Mouse (Mus musculus) retina, embryonic 14.5 days (tissue): Measurements from ENCODE around the gene Kcnma1.

Experiments
- DNase-seq: peaks from one replicate; pipeline ENCODE4 v3.0.0-alpha.2; 2015; ENCODE audit warnings: low spot score

Kcnma1 gene

DNA sequence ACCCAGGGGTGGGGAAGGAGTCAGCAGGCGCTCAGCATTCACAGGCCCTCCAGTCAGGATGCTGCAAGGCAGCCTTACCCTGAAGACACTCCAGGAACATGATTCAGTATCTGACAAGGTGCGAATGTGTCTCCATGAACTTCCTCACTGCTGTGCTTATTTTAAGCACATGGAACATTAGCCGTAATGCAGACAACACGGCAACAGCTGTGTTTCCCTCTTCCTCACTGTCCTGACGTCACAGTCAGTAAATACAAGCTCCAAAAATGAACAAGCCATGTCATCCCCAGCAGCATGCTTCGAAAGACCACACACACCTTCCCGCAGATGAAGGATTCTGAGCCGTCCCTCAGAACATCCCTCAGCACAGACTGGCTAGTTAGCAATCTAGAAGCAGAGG is 47.8 kb downstream of the Kcnma1 start:
- DNase-seq, result no peak

DNA sequence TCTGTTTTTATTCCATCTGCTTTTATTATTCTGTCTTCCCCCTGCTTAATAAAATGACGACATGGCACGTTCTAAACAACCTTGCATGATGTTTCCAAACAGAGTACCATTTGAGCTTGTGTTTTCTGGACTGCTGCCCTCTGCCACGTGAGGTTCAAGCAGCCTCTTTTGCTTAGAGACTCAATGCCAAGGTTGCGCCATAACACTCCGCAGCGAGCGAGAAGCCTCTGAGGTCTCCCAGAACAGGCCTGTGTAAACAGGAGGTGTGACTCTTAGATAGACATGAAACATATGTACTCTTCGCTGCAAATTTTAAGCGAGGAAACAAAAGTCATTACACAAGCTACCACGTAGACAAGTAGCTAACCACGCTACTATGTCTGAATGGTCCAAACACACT is 55.2 kb downstream of the Kcnma1 start:
- DNase-seq, result no peak

DNA sequence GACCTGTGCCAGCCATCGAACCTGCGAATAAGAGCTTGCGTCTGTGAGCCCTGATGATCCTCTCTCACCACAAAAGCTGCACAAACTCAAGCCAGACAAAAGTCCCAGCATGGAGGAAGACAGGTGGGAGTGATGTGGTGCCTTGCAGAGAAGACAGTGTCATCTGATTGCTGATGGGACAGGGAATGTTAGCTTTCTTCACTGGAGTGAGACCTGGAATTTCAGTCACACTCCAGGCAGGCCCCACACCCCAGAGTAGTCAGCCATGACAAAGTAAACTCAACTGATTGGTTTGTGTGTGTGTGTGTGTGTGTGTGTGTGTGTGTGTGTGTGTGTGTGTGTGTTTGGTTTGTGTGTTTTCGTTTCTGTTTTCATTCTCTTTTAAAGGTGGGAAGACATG is 57.0 kb downstream of the Kcnma1 start:
- DNase-seq, result no peak

DNA sequence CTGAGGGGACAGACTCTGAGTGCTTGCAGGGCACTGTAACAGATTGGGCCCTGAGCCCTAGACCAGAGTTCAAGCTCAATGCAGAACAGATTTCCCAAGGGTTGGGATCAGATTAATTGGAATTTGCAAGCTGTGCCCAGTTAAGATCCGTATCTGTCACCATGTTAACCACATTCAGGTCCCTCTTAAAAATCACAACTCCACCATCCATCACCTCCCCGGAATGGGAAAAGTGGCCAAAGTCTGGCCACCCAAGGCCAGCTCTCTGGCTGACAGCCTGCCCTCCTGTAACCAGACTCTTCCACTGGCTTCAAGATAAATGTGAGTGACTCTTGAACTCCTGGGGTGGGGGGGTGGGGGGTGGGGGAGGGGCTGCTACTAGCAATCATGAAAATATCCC is 70.4 kb downstream of the Kcnma1 start:
- DNase-seq, result no peak

DNA sequence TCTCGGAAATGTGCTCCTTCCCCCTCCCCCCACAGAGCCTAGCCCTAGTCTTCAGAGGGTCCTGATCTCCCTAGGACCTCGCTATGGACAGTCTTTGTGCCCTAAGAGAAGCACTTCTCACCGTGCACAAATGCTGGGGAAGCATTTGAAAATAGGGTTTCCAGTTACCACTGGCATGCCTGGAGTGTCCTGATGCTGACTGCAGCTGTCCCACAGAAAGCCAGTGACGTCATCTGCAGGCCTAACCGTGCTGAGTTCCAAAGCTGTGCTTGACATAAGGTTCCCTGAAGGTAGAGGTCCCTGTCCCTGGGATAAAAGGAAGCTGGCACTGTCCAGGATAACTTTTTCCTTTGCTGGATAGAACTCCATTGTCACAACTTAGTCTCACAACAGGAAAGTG is 71.1 kb downstream of the Kcnma1 start:
- DNase-seq, result no peak

DNA sequence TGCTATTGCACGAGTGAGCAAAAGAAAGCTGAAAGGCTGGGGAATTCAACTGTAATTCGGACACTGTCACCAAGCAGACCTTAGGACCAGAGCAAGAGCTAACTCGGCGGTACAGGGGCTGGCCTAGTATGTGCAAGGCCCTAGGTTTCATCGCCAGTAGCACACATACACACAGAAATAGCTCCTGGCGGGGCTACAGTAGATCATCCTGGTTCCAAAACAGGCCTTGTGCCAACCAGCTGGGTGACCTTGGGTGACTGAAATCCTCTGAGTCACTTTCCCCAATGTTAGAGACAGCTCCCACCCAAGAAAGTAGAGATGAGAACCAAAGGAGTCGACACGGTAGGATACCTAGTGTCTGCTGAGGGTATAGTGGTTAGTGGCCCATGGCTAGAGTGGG is 72.2 kb downstream of the Kcnma1 start:
- DNase-seq, result no peak

DNA sequence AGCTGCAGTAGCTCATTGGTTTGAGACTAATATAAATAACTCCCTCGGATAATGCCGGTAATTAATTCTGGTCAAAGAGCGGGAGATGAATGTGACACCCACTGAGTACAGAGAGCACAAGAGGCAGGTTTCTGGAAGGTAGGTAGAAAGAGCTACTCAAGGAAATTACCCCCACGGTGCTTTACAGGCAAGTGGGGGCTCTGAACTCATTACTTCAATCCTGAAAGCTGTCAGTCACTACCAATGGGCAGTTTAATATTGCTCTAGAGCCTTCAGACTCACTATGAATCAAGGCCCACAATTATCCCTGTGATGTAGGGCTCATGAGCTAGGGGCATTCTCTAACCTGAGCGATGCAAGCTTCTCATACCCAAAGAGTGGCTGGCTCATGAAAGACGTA is 79.3 kb downstream of the Kcnma1 start:
- peak; percentile 89 for DNase-seq

DNA sequence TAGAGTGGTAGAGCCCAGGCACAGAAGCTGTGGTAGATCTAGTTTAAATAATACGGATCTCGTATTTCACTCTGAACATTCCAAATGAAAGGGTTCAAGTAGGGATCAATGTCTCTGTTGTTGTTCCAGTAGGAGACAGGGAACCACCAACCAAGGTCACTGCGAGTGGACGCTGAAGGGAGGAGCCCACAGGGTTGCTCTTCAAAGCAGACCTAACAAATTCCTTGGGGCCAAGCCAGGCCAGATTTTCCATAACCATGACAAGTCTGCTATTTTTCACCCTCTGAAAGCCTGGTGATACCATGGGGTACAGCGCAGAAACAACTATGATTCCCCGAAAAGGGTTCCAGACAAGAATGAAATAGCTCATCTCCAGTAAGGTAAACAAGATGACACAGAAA is 82.6 kb downstream of the Kcnma1 start:
- DNase-seq, result no peak

DNA sequence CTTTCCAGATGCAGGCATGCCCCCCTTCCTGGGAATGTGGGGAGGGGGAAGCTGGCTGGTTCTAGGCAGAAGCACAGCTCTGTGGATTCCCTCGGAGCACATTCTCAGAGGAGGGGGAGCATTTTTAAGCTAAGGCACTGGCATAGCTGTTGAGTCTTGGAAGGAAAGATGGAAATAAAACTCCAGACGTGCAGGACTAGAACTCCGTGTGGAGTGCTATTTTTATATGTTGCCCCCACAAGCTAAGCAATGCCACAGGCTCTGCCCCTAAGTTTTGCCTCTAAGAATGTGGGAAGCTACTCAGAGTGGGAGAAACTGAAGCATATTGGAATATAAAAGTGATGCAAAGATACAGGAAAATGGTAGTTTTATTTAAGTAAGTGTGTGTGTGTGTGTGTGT is 85.1 kb downstream of the Kcnma1 start:
- DNase-seq, result no peak

DNA sequence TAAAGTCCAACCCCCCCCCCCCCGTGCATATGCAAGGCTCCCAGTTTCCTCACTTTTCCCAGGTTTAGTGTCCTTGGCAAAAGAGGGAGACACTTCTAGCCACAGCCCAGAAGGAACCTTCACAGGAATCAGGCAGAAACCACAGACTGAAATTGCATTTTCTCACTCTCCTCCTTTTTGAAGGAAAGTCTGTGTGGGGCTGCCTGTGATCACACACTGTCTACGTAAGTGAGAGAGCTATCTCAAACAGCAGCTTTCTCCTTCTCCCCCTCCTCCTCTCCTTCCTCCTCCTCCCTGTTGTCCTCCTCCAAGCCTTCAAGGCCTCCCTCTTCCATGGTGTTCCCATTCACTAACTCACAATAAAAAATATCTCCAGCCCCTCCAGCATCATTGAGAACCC is 90.9 kb downstream of the Kcnma1 start:
- DNase-seq, result no peak

DNA sequence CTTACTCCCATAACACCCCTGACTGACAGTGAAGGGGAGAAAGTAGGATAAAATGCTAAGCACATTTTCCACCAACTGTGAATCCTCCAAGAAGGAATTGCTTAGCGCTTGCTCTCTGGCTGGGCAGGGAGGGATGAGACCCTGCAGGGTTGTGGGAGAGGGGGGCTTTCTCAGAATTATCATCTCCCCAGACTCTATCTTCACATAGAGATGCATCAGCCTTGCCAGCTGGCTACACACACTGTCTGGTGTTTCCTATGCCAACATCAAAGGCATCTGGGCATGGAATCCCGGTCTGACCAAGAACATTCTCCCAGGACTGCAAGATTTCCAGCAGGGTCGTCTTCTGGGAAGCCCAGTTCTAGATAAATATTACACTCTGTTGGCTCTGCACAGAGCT is 91.5 kb downstream of the Kcnma1 start:
- no peak for DNase-seq

DNA sequence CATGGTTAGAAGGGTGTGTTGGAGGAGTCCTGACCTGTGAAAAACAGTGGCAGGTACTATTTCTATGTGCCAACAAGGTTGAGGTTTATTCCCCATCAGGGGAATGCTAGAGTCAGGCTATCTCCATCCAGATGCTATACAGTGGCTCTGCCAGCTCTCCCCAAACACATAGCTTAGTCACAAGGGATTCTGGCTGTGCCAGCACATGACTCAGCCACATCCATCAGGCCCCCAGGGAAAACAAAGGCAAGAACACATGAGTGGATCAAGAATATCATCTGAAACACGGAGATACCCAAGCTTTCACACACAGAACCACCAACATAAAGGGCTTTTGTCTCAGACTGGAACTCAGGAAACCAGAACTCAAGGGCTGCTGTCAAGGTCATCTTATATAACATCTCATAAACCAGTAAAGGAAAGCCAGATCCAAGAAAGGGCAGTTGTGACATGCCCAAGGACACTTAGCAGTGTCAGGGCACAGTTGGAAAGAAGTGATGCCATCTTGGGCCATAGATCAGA is 103.1 kb downstream of the Kcnma1 start:
- DNase-seq, result no peak

DNA sequence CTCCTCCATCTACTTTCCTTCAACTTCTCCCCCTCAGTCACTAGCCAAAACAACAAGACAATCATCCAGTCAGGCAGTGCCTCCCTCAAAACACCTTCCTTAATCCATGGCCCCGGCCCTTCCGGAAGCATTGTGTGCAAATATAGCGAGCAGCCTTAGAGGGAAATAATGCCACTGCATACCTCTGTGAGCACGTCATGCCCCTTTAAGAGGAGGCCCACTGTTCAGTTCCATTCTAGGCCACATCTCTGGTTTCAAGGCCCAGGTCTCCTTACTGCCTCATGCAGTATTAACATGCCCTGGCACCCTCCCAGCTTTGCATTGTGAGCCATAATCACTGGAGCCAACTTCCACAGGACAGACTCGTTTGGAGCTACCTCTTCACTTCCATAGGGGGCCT is 105.7 kb downstream of the Kcnma1 start:
- no peak for DNase-seq

DNA sequence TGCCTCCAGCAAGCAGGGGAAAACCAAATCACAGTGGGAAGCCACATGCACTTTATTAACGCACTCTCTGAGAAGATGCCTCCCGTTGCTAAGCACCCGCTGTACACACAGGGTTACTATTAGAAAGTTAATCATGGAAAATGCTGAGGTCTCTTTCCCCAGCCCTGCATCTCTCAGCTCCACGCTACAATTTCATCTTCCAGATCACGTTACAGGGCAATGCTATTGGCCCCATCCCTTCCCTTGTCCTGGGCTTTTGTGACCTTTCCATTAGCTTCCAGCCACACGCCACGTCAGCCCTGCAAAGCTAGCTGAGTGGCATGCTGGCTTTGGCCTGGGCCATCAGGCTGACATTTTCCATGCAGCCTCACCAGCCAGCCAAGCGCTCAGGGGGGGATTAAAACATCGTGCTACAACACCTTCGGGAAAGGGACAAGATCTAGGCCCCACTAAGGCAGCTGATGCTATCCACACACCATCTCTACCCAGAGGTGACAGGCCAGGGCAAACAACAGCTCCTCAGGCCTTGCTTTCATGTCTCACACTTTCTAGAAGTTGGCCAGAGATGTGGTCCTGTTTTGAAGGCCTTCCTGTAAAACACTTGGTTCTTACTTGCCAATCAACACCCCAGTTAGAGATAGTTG is 111.5 kb downstream of the Kcnma1 start:
- DNase-seq, result peak; percentile 52

DNA sequence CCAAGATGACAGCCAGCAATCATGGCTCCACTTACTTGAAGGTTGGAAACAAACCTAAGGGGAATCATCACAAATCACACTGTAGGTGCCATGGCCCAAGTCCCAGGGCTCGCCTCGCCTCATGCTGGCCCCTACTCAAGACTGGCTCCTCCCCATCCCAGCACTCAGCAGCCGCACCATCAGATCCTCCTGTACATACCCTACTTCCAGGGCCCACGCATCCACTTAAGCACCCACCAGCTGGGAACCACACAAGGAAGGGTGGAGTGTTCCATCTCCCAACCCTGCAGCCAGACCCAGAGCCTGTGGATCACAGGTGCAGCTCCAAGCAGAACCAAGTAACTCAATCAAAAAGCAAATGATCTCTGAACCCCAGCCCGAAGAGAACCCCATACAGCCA is 114.8 kb downstream of the Kcnma1 start:
- DNase-seq, result no peak

DNA sequence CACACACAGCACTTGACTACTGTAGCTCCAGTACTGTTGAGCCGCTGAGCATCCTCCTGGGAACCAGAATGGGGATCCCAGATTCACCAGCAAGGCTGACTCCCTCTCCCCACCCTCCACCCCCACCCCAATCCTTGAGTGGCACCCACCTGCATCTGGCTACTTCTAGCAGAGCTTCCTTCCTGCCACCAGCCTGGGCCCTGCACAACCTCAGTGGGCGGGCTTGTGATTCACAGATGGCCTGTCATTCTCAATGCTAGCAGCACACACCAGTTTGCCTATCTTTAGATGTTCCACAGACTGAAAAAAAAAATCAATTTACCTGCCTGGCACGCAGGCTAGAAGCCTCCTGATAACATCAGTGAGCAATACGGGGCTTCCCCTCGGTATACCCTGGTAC is 116.5 kb downstream of the Kcnma1 start:
- no peak for DNase-seq

DNA sequence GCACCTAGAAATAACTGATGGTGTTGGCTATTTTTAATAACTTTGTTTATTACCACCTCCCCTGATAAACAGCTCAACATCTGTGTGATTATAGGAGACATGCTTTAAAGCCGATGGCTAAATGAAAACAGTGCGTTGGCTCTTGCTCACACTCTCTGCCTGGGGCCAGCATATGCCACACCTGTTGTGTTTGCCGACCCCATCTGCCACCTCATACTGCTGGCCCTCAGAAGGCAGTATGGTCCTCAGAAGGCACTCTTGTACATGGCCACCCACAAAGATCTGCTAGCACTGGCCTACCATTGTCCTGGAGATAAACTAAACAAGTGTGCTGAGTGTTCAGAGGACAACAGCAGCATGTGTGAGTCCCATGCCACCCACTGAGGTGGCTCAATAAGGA is 118.3 kb downstream of the Kcnma1 start:
- DNase-seq, result no peak

DNA sequence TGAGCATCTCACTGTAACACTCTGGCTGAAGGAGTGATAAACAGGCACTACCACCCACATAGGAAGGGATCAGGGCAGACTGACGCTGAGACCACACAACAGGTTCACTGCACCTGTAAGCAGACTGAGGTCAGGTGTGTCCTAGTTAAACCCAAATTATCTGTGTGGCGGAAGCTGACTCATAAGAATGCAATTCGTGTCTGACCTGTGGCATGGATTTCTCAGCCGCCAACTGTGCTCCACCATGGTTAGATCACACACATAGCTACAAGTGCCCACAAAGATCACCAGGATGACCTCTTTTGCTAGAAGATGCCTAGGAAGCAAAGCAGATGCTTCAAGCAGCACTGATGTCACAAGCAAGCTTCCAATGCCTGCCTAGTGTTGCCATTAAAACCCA is 128.2 kb downstream of the Kcnma1 start:
- no peak for DNase-seq

DNA sequence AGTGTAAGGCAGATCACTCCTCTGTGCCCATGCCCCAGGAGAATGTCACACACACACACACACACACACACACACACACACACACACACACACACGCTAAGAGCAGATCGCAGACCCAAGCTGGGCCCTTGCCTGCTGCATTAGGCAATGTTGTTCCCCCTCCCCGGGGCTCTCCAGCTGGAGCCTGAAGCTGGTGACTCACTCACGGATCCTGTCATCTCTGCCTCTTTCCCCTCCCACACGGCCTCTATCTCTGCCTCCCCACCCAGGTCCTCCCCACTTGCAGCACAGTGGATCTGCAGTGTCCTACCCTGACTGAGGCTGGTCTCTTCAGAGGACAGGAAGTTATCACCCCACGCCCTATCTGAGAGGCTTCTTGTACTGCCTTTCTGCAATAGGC is 128.8 kb downstream of the Kcnma1 start:
- no peak for DNase-seq

DNA sequence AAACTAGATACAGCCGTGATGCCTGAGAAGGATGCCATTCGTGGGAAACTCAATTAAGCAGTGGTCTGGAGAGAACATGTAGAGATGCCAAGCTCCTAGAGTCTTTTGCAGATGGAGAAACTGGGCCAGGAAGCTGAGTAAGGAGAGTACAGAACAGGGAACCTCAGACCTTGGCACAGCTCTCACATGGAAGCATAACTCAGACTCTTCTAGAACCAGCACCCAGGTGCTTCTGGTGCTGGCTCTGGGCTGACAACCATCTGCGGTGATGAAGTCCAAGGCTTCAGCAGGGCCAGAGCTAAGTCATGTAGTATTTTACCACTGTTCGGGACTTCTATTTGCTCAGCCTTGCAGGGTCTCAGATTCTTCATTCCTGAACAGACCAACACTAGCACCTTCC is 129.2 kb downstream of the Kcnma1 start:
- no peak for DNase-seq

DNA sequence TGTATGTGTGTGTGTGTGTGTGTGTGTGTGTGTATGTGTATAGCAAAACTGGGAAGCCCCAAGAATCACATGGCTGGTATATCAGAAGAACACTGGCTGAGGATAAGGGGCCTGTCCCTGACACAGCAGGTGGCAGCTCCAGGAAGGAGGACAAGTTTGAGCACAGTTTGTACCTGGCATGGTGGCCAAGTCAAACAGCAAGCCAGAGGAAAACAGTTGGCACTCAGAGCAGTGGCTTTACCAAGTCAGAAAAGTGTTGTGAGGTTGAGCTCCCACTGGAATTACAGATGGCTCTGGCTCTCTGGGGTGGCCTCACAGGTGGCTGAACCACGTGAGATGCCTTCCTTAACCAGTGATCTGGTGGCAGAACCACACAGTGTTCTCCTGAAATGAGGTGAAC is 132.3 kb downstream of the Kcnma1 start:
- DNase-seq, result no peak

DNA sequence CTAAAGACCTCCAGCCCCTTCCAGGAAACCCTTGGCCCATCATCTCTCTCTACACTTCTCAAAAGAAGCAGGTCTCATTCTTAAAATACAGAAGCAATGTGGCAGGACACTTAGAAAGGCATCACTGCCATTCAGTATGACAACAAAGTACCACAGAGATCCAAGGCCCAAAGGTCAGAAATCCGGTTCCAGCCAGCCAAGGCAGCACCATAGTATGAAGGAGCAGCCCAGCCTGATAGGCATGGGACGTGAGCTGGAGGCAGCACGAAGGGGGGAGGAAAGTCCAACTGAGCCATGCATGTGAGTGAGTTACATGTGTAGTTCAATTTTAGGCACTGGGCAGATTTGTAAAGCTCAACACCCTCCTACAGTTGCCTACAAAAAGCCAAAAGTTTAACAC is 135.0 kb downstream of the Kcnma1 start:
- DNase-seq, result no peak

DNA sequence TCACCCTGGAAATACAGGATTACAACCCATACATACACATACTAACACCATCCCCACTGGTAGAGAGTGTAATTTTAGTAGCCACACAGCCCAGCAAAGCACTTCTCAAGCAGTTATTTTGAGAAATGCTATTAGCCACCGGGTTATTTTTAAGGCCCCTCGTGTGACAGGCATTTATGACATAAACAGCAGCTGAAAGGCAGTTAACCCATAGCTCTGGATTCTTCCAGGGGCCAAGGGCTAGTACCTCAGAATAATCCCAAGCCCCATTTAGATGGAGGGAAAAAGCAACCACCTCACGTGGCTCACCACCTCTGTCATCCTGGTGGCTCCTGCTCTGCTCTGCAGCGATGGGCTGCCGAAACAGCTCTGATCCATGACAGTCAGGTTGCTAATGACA is 136.7 kb downstream of the Kcnma1 start:
- DNase-seq, result no peak

DNA sequence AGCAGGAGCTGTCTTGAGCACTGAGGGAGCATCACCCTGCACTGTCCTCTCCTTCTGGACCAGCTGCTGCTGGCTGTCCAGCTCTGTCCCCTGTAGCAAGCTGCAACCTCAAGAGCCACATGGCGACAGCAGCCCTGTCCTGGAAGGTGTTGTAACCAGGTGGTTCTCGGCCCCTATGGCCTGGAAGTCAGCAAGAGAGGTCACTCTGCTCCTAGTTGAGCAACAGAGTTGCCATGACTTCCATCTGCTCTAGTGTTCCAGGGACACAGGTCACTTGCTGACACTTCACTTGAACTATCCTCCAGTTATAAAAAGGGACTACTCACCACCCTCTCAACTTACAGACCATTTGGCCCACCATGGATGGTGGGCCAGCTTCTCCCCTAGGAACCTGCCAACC is 139.7 kb downstream of the Kcnma1 start:
- DNase-seq, result no peak

DNA sequence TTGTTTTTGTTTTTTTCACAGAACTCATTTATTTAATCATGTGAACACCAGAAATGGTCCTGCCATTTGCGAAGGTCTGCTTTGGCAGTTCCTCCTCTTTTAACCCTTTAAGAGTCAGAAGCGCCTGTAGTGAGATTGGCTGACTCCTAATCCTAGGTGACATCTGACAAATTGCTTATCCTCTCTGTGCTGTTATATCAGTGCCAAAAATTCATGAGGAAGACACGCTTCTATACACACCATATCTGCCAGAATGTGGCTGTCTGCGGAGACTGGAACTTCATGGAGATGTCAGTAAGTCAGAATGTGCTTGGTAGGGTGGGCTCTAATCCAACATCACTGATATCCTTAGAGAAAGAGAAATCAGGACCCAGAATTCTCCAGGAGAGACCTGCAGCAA is 157.3 kb downstream of the Kcnma1 start:
- no peak for DNase-seq
